Mouse (Mus musculus) heart, embryonic 14.5 days (tissue): Measurements from ENCODE around the gene Nxnl2. TPM values are rescaled to one million over a fixed set of nuclear protein-coding genes. Genes with fewer than 3 reads are reported as not detected.

Experiments
- ATAC-seq: fragments of 200-750 bp; cut with Nextera tagmentation; 2 replicates; pipeline ENCODE4 v1.8.0; 2017; ENCODE audit warnings: low read depth, moderate TSS enrichment; ENCODE audit not compliant: insufficient number of reproducible peaks, insufficient read depth, low FRiP score
- H3K27ac ChIP-seq, 2 experiments: fragments of 200-500 bp in 1 of 2; fragments of 300-500 bp in 1 of 2; sonication (generic) in 1 of 2; replicated peaks in 1 of 2; 2 replicates each; pipeline ENCODE4 v1.5.1; 2012 to 2014; ENCODE audit warnings: low read depth in 2 of 2, low read length in 2 of 2, control low read depth in 1 of 2, mild to moderate bottlenecking in 1 of 2, mixed read lengths in 1 of 2; ENCODE audit not compliant: control insufficient read depth in 1 of 2, insufficient read depth in 1 of 2
- H3K27me3 ChIP-seq: fragments of 300-500 bp; sonication (generic); 2 replicates; pipeline ENCODE4 v1.6.1; 2014; ENCODE audit warnings: mild to moderate bottlenecking, low read length, control low read depth; ENCODE audit not compliant: control insufficient read depth, insufficient read depth
- H3K36me3 ChIP-seq: fragments of 300-500 bp; sonication (generic); 2 replicates; pipeline ENCODE4 v1.6.1; 2014; ENCODE audit warnings: mild to moderate bottlenecking, control low read depth, low read length, mixed read lengths; ENCODE audit not compliant: control insufficient read depth, insufficient read depth
- H3K4me1 ChIP-seq, 2 experiments: fragments of 200-500 bp in 1 of 2; fragments of 300-500 bp in 1 of 2; sonication (generic) in 1 of 2; 2 replicates each; pipeline ENCODE4 v1.6.1; 2012 to 2014; ENCODE audit warnings: low read length in 2 of 2, control low read depth in 1 of 2, mixed read lengths in 1 of 2; ENCODE audit not compliant: control insufficient read depth in 2 of 2, insufficient read depth in 2 of 2
- H3K4me2 ChIP-seq: fragments of 300-500 bp; sonication (generic); 2 replicates; pipeline ENCODE4 v1.6.1; 2014; ENCODE audit warnings: mild to moderate bottlenecking, low read length
- H3K4me3 ChIP-seq, 2 experiments: fragments of 200-500 bp in 1 of 2; fragments of 300-500 bp in 1 of 2; sonication (generic) in 1 of 2; 2 replicates each; pipeline ENCODE4 v1.5.1; 2012 to 2014; ENCODE audit warnings: low read length in 2 of 2, mild to moderate bottlenecking in 2 of 2, control low read depth in 1 of 2, low read depth in 1 of 2, moderate library complexity in 1 of 2; ENCODE audit not compliant: control insufficient read depth in 1 of 2, insufficient read depth in 1 of 2
- H3K9ac ChIP-seq: fragments of 300-500 bp; sonication (generic); 2 replicates; pipeline ENCODE4 v1.6.1; 2014; ENCODE audit warnings: mild to moderate bottlenecking, low read length
- H3K9me3 ChIP-seq: fragments of 300-500 bp; sonication (generic); 2 replicates; pipeline ENCODE4 v1.6.1; 2016; ENCODE audit warnings: low read length, control low read depth; ENCODE audit not compliant: control insufficient read depth
- WGBS: fragments of 180-500 bp; shearing (Covaris S2); extraction: QIAGEN DNeasy Blood & Tissue Kit; methylation state at CpG from one replicate; pipeline ENCODE4 v1.1.7; 2014; 5-methylcytosine and 5-hydroxymethylcytosine counted together
- polyA plus RNA-seq: library from polyadenylated mRNA; unstranded; fragments of >200 nt; fragmentation: Nextera tagmentation; extraction: Ambion mirVana; gene quantifications from 2 replicates; pipeline ENCODE4 v1.2.1, GENCODE M21; 2014

The Nxnl2 gene
- polyA plus RNA-seq, 1 experiment from 2014 or later = 2.3 TPM

GRCm38 (mm10) chr13:51156014-51156386, 14.8 kb upstream of the Nxnl2 start:
- ATAC-seq = no peak
- H3K9me3 ChIP-seq = no peaks in the 10 kb centered on the region

GRCm38 (mm10) chr13:51157291-51157690, 13.5 kb upstream of the Nxnl2 start:
- H3K36me3 ChIP-seq = peaks cover 38% of the 10 kb centered on the region
- no peaks in the 10 kb centered on the region for H3K9me3 ChIP-seq

More at GRCm38 (mm10) chr13:51156014-51156386, 14.8 kb upstream of the Nxnl2 start:
- Histone ChIP-seq H3K4me2 (peak overlapping the region; percentile 52), H3K27me3 (no peaks in the 10 kb centered on the region), H3K27ac (peak overlapping the region; percentile 85 to 86), H3K4me3 (peak overlapping the region in 1 of 2 experiments; percentile 11; a peak in 1 of 4 replicates), H3K36me3 (peaks cover 38% of the 10 kb centered on the region), H3K4me1 (peaks cover 5 to 10% of the 10 kb centered on the region in 2 experiments), H3K9ac (peak overlapping the region; percentile 56; the same call in 1 of the 2 replicates)
- WGBS = 69% methylated on average over 6 of the region's 6 CpGs

GRCm38 (mm10) chr13:51161672-51162071, 9.2 kb upstream of the Nxnl2 start:
- WGBS = 80% methylated on average over 2 of the region's 2 CpGs
- no peak for ATAC-seq
- H3K27ac ChIP-seq = no peak overlapping the region

More at GRCm38 (mm10) chr13:51157291-51157690, 13.5 kb upstream of the Nxnl2 start:
- Histone ChIP-seq H3K4me1 (peaks cover 5 to 10% of the 10 kb centered on the region in 2 experiments), H3K9ac (no peak overlapping the region), H3K27me3 (no peaks in the 10 kb centered on the region), H3K4me3 (no peak overlapping the region), H3K27ac (no peak overlapping the region), H3K4me2 (no peak overlapping the region)
- ATAC-seq = no peak
- WGBS = 60% methylated on average over 3 of the region's 3 CpGs

GRCm38 (mm10) chr13:51162246-51162645, 8.6 kb upstream of the Nxnl2 start:
- H3K27ac ChIP-seq = no peak overlapping the region
- peaks cover 5% of the 10 kb centered on the region; the same call in 1 of the 2 replicates for H3K9me3 ChIP-seq
- H3K4me3 ChIP-seq = no peak overlapping the region
- H3K4me1 ChIP-seq = no peaks in the 10 kb centered on the region
- H3K9ac ChIP-seq = no peak overlapping the region
- 89% methylated on average over 6 of the region's 6 CpGs for WGBS
- no peaks in the 10 kb centered on the region for H3K27me3 ChIP-seq
- no peak overlapping the region for H3K4me2 ChIP-seq
- 0 out of 2 replicates have a peak, but pooled peaks cover 9% of the 10 kb centered on the region for H3K36me3 ChIP-seq
- no peak for ATAC-seq

More at GRCm38 (mm10) chr13:51161672-51162071, 9.2 kb upstream of the Nxnl2 start:
- Histone ChIP-seq H3K4me1 (no peaks in the 10 kb centered on the region), H3K9me3 (peaks cover 5% of the 10 kb centered on the region; the same call in 1 of the 2 replicates), H3K4me3 (no peak overlapping the region), H3K36me3 (0 out of 2 replicates have a peak, but pooled peaks cover 9% of the 10 kb centered on the region), H3K4me2 (no peak overlapping the region), H3K9ac (no peak overlapping the region), H3K27me3 (no peaks in the 10 kb centered on the region)

- Histone ChIP-seq H3K4me2 (no peak overlapping the region), H3K27ac (no peak overlapping the region), H3K4me1 (peaks cover 2 to 4% of the 10 kb centered on the region in 2 experiments; a peak in 2 of 4 replicates), H3K9ac (no peak overlapping the region), H3K9me3 (peaks cover 5% of the 10 kb centered on the region; the same call in 1 of the 2 replicates), H3K27me3 (peaks cover 2% of the 10 kb centered on the region), H3K36me3 (no peaks in the 10 kb centered on the region), H3K4me3 (no peak overlapping the region)
- WGBS = 52% methylated on average over 11 of the region's 11 CpGs
- ATAC-seq = no peak
Observed at GRCm38 (mm10) chr13:51166711-51167110, 4.1 kb upstream of the Nxnl2 start.

GRCm38 (mm10) chr13:51170215-51170614, 607 bp upstream of the Nxnl2 start:
- Histone ChIP-seq H3K36me3 (no peaks in the 10 kb centered on the region), H3K9ac (no peak overlapping the region), H3K4me2 (peak overlapping the region; percentile 100), H3K27ac (no peak overlapping the region), H3K27me3 (peaks cover 14% of the 10 kb centered on the region), H3K9me3 (no peaks in the 10 kb centered on the region), H3K4me1 (peaks cover 4 to 6% of the 10 kb centered on the region in 2 experiments; a peak in 2 of 4 replicates), H3K4me3 (peak overlapping the region; percentile 7 to 55)
- ATAC-seq = peak; percentile 20; the same call in 1 of the 2 replicates
- 20% methylated on average over 11 of the region's 11 CpGs for WGBS

- Histone ChIP-seq H3K27me3 (peaks cover 14% of the 10 kb centered on the region), H3K27ac (no peak overlapping the region), H3K4me3 (no peak overlapping the region), H3K4me1 (peaks cover 4 to 6% of the 10 kb centered on the region in 2 experiments; a peak in 2 of 4 replicates), H3K9me3 (no peaks in the 10 kb centered on the region), H3K36me3 (no peaks in the 10 kb centered on the region), H3K4me2 (no peak overlapping the region), H3K9ac (no peak overlapping the region)
- WGBS = 94% methylated on average over 7 of the region's 7 CpGs
- ATAC-seq = no peak
Observed at GRCm38 (mm10) chr13:51172601-51173000, 1.8 kb downstream of the Nxnl2 start.

- Histone ChIP-seq H3K9me3 (no peaks in the 10 kb centered on the region), H3K27ac (no peak overlapping the region), H3K9ac (no peak overlapping the region), H3K4me3 (no peak overlapping the region), H3K27me3 (no peaks in the 10 kb centered on the region), H3K36me3 (no peaks in the 10 kb centered on the region), H3K4me1 (peaks cover 0 to 4% of the 10 kb centered on the region in 2 experiments; a peak in 1 of 4 replicates), H3K4me2 (no peak overlapping the region)
- WGBS = 77% methylated on average over 10 of the region's 10 CpGs
- ATAC-seq = no peak
Observed at GRCm38 (mm10) chr13:51178932-51179331, 8.1 kb downstream of the Nxnl2 start.
